Mouse (Mus musculus): ENCODE data around the gene U2af1l4.

The U2af1l4 gene

GRCm38 (mm10) chr7:30553021-30553589 lies 10.0 kb upstream of the U2af1l4 start:
- DNase-seq, result peak; percentile 64

- no peak for DNase-seq
Measured at GRCm38 (mm10) chr7:30553810-30554584, 9.1 kb upstream of the U2af1l4 start.

GRCm38 (mm10) chr7:30556894-30557536 lies 6.1 kb upstream of the U2af1l4 start:
- DNase-seq, result peak; percentile 35

GRCm38 (mm10) chr7:30557901-30558514 lies 5.1 kb upstream of the U2af1l4 start:
- DNase-seq, result no peak

- no peak for DNase-seq
Measured at GRCm38 (mm10) chr7:30558656-30559442, 4.3 kb upstream of the U2af1l4 start.

GRCm38 (mm10) chr7:30559443-30559954 lies 3.6 kb upstream of the U2af1l4 start, which contains the start of gene Lin37:
Lin37 (minus strand) TSS chr7:30559838.
- peak; percentile 99 for DNase-seq

GRCm38 (mm10) chr7:30560296-30560695 lies 2.8 kb upstream of the U2af1l4 start:
- DNase-seq, result no peak

- no peak for DNase-seq
Measured at GRCm38 (mm10) chr7:30562526-30563116, 480 bp upstream of the U2af1l4 start.

- DNase-seq, result no peak
Measured at GRCm38 (mm10) chr7:30563906-30564280, 792 bp downstream of the U2af1l4 start.

- DNase-seq, result no peak
Measured at GRCm38 (mm10) chr7:30564970-30565571, 2.0 kb downstream of the U2af1l4 start, which contains the start of gene Igflr1. Igflr1 (plus strand) TSS chr7:30565427.

- DNase-seq, result no peak
Measured at GRCm38 (mm10) chr7:30566033-30566432, 2.9 kb downstream of the U2af1l4 start.

- DNase-seq, result no peak
Measured at GRCm38 (mm10) chr7:30567555-30567954, 4.5 kb downstream of the U2af1l4 start.

- no peak for DNase-seq
Measured at GRCm38 (mm10) chr7:30572389-30572788, 9.3 kb downstream of the U2af1l4 start.

GRCm38 (mm10) chr7:30572969-30573368 lies 9.9 kb downstream of the U2af1l4 start:
- no peak for DNase-seq

GRCm38 (mm10) chr7:30579950-30580349 lies 16.8 kb downstream of the U2af1l4 start:
- no peak for DNase-seq

GRCm38 (mm10) chr7:30581547-30581946 lies 18.4 kb downstream of the U2af1l4 start:
- no peak for DNase-seq

- DNase-seq, result no peak
Measured at GRCm38 (mm10) chr7:30584339-30584738, 21.2 kb downstream of the U2af1l4 start.

- DNase-seq, result no peak
Measured at GRCm38 (mm10) chr7:30585170-30585569, 22.1 kb downstream of the U2af1l4 start.

- DNase-seq, result no peak
Measured at GRCm38 (mm10) chr7:30586455-30587020, 23.4 kb downstream of the U2af1l4 start.

- DNase-seq, result peak; percentile 46
Measured at GRCm38 (mm10) chr7:30587842-30588667, 25.0 kb downstream of the U2af1l4 start.

Data from retina, postnatal 1 day (tissue).